In the genomic region with DNA sequence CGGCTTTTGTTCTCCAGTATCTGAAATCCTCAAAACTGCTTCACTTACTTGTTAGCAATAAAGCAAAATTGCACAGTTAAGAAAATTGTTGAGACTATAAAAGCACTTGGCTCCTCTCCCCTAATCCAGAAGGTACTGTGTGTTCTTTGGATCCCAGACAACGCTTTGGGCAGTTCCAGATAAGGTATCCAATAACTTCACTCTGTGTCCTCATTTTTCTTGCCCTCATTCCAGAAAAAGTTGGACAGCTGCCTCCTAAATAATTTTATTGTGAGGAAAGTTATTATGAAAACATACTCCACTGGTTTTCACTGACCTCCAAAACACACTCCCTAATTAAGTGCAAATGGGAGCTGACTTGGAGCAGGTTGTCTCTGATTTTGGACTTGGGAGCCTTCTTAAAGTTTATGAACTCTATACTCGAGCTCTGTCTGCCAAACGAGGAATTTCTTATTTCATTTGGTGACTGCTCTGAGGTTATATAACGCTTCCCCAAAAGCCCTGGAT, we compare ENCODE assay signal across 11 mouse cellular contexts.
DNase-seq lines count a peak whose midpoint lies in the region; ATAC-seq lines count a peak whose summit lies in the region.
"Had no signal": no experiment of that assay in that cellular context is flagged by ENCODE, and none has a peak within 500 bp of the region (broad histone marks: within the 10 kb centered on the region; RNA-seq: fewer than 3 reads in every experiment).

No protein-coding gene starts in this region.

- H3K27me3 ChIP-seq in midbrain, embryonic 14.5 days (ENCODE audit: control insufficient read depth, insufficient read depth, low read length) = no peaks in the 10 kb centered on the region
- H3K27me3 ChIP-seq in hindbrain, embryonic 13.5 days = peaks cover 10% of the 10 kb centered on the region; the same call in 1 of the 2 replicates
- H3K27me3 ChIP-seq: CH12.LX had no signal

- H3K4me3 ChIP-seq in midbrain, embryonic 14.5 days (replicated peaks; ENCODE audit: low read depth, low read length) = no peak overlapping the region
- H3K4me3 ChIP-seq in hindbrain, embryonic 13.5 days = no peak overlapping the region
- H3K4me3 ChIP-seq: neural tube, embryonic 13.5 days had no signal

- H3K27ac ChIP-seq in midbrain, embryonic 14.5 days (replicated peaks; ENCODE audit: low read depth, low read length) = no peak overlapping the region
- no peak overlapping the region for H3K27ac ChIP-seq in hindbrain, embryonic 13.5 days
- H3K27ac ChIP-seq: neural tube, embryonic 13.5 days had no signal

- no peaks in the 10 kb centered on the region for H3K9me3 ChIP-seq in midbrain, embryonic 14.5 days (ENCODE audit: control insufficient read depth, low read length)
- no peaks in the 10 kb centered on the region for H3K9me3 ChIP-seq in hindbrain, embryonic 13.5 days
- H3K9me3 ChIP-seq: neural tube, embryonic 13.5 days had no signal

- 80% methylated on average over 5 of the region's 5 CpGs for WGBS in midbrain, embryonic 14.5 days
- 81% methylated on average over 5 of the region's 5 CpGs for WGBS in hindbrain, embryonic 13.5 days

- no peak for ATAC-seq in midbrain, embryonic 14.5 days (ENCODE audit: low FRiP score, low TSS enrichment)
- ATAC-seq in hindbrain, embryonic 13.5 days (ENCODE audit: low FRiP score) = no peak
- ATAC-seq: intestine, postnatal 0 days had no signal

- no peaks in the 10 kb centered on the region for H3K36me3 ChIP-seq in midbrain, embryonic 14.5 days (ENCODE audit: control insufficient read depth, insufficient read depth, low read length)
- no peaks in the 10 kb centered on the region for H3K36me3 ChIP-seq in hindbrain, embryonic 13.5 days
- H3K36me3 ChIP-seq: neural tube, embryonic 13.5 days had no signal

- H3K4me1 ChIP-seq in midbrain, embryonic 14.5 days (ENCODE audit: control insufficient read depth, insufficient read depth, low read length) = no peaks in the 10 kb centered on the region
- no peaks in the 10 kb centered on the region for H3K4me1 ChIP-seq in hindbrain, embryonic 13.5 days (replicated peaks)
- H3K4me1 ChIP-seq: neural tube, embryonic 13.5 days had no signal

- peak; percentile 93 for DNase-seq in gastrocnemius, adult 18-20 months (ENCODE audit: low spot score)
- DNase-seq in gastrocnemius, postnatal 10 days = no peak
- peak; percentile 14 for DNase-seq in right cerebral cortex, adult 18-20 months
- DNase-seq in right cerebral cortex, postnatal 14 days = no peak
- DNase-seq in heart, adult 9 months (ENCODE audit: low spot score in 2 of 2) = peak; percentile 86 to 89
- DNase-seq in telencephalon, adult 2 months (ENCODE audit: low read depth, low spot score) = peak; percentile 49
- DNase-seq in midbrain, embryonic 14.5 days = no peak

- no peak overlapping the region for H3K4me2 ChIP-seq in midbrain, embryonic 14.5 days (ENCODE audit: low read length)
- no peak overlapping the region for H3K4me2 ChIP-seq in hindbrain, embryonic 13.5 days
- H3K4me2 ChIP-seq: neural tube, embryonic 13.5 days had no signal

- no peak overlapping the region for H3K9ac ChIP-seq in midbrain, embryonic 14.5 days (replicated peaks; ENCODE audit: low read length)
- no peak overlapping the region for H3K9ac ChIP-seq in hindbrain, embryonic 13.5 days
- H3K9ac ChIP-seq: neural tube, embryonic 13.5 days had no signal

Comparison
In these comparisons a context has a peak if more than half of its experiments do, and no peak if none do; other contexts are left out.
1. DNase-seq: peak in gastrocnemius, adult 18-20 months (single experiment), right cerebral cortex, adult 18-20 months (single experiment), heart, adult 9 months (2 of 2) and telencephalon, adult 2 months (single experiment); none in gastrocnemius, postnatal 10 days (single experiment), right cerebral cortex, postnatal 14 days (single experiment) and midbrain, embryonic 14.5 days (single experiment).